Mouse (Mus musculus) midbrain, embryonic 16.5 days (tissue): ENCODE measurements around the gene Kcnip4. TPM values are rescaled to one million over a fixed set of nuclear protein-coding genes. Genes with fewer than 3 reads are reported as not detected.
A peak's percentile ranks its signal among the peaks of the same experiment; 100 is the strongest.

Source experiments
- ATAC-seq: fragments of 200-750 bp; cut with Nextera tagmentation; 2 replicates; pipeline ENCODE4 v1.8.0; 2017; ENCODE audit warnings: moderate TSS enrichment
- H3K27ac ChIP-seq: fragments of 300-500 bp; sonication (generic); 2 replicates; pipeline ENCODE4 v1.5.1; 2014; ENCODE audit warnings: mild to moderate bottlenecking, low read length, mixed read lengths
- H3K27me3 ChIP-seq: fragments of 300-500 bp; sonication (generic); 2 replicates; pipeline ENCODE4 v1.6.1; 2014; ENCODE audit warnings: low read depth, low read length, mixed read lengths; ENCODE audit not compliant: control insufficient read depth, insufficient read depth
- H3K36me3 ChIP-seq: fragments of 300-500 bp; sonication (generic); 2 replicates; pipeline ENCODE4 v1.6.1; 2014; ENCODE audit warnings: mild to moderate bottlenecking, low read length, moderate library complexity, mixed read lengths; ENCODE audit not compliant: control insufficient read depth, insufficient read depth
- H3K4me1 ChIP-seq: fragments of 300-500 bp; sonication (generic); 2 replicates; pipeline ENCODE4 v1.6.1; 2014; ENCODE audit warnings: mild to moderate bottlenecking, low read length, mixed read lengths; ENCODE audit not compliant: control insufficient read depth, insufficient read depth
- H3K4me2 ChIP-seq: fragments of 300-500 bp; sonication (generic); 2 replicates; pipeline ENCODE4 v1.6.1; 2014; ENCODE audit warnings: mild to moderate bottlenecking, low read length, mixed read lengths
- H3K4me3 ChIP-seq: fragments of 300-500 bp; sonication (generic); 2 replicates; pipeline ENCODE4 v1.5.1; 2014; ENCODE audit warnings: low read depth, mild to moderate bottlenecking, low read length, moderate library complexity, mixed read lengths
- H3K9ac ChIP-seq: fragments of 300-500 bp; sonication (generic); 2 replicates; pipeline ENCODE4 v1.6.1; 2014; ENCODE audit warnings: low read depth, low read length, mixed read lengths
- H3K9me3 ChIP-seq: fragments of 300-500 bp; sonication (generic); replicated peaks from 2 replicates; pipeline ENCODE4 v1.6.1; 2014; ENCODE audit warnings: mild to moderate bottlenecking, low read length, mixed read lengths; ENCODE audit not compliant: control insufficient read depth, poor library complexity, severe bottlenecking
- whole genome bisulfite sequencing: fragments of 180-500 bp; shearing (Covaris S2); extraction: QIAGEN DNeasy Blood & Tissue Kit; methylation state at CpG from one replicate; pipeline ENCODE4 v1.1.7; 2014; 5-methylcytosine and 5-hydroxymethylcytosine counted together
- polyA plus RNA-seq: library from polyadenylated mRNA; unstranded; fragments of >200 nt; fragmentation: Nextera tagmentation; extraction: Ambion mirVana; gene quantifications from 2 replicates; pipeline ENCODE4 v1.2.1, GENCODE M21; 2015

Gene Kcnip4
- polyA plus RNA-seq, 1 experiment from 2014 or later = 22.7 TPM

DNA sequence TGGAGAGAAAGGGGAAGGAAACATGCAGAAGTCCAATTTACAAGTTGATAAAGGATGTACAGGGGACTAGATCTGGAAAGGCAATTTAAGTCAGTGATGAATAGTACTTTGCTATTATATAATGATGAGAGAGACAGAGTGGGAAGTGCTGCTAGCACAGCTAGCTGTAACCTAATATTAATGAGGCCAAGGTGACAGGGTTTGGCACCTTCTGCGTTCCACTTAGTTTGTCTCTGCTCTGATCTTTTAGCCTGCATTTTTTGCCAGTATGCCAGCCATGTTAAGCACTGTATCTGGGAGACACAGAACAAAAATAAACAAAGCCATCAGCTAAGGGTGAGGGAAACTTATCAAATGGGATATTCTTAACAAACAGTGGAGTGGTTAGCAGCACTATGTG is 745.3 kb downstream of the Kcnip4 start:
- H3K27ac ChIP-seq = no peak overlapping the region
- no peaks in the 10 kb centered on the region for H3K4me1 ChIP-seq
- 0 out of 2 replicates have a peak, but pooled peaks have one; percentile 51 for ATAC-seq
- H3K4me3 ChIP-seq = no peak overlapping the region
- no peaks in the 10 kb centered on the region for H3K9me3 ChIP-seq
- H3K4me2 ChIP-seq = no peak overlapping the region
- no peak overlapping the region for H3K9ac ChIP-seq
- 64% methylated on average over 1 of the region's 1 CpGs for WGBS
- H3K27me3 ChIP-seq = no peaks in the 10 kb centered on the region
- H3K36me3 ChIP-seq = no peaks in the 10 kb centered on the region

DNA sequence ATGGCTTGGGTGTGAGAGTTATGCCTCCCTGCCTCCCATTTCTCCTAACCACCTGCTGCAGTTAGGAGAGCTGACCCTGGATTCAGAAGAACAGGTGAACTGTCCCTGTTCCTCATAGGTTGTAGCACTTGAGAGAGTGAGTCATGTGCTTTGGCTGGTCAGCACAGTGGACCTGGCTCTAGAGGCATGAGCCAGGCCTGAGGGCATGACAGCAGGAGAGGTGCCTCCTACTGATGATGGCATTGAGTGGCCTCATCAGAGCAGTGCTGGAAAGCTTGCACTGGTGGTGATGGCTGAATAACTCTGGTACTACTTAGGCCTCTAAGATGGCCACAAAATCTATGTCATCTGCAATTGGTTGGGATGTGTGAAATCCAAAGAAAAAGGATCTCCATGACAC is 776.1 kb downstream of the Kcnip4 start:
- Histone ChIP-seq H3K4me3 (no peak overlapping the region), H3K4me1 (no peaks in the 10 kb centered on the region), H3K27ac (no peak overlapping the region), H3K9ac (no peak overlapping the region), H3K9me3 (no peaks in the 10 kb centered on the region), H3K4me2 (no peak overlapping the region), H3K36me3 (no peaks in the 10 kb centered on the region), H3K27me3 (no peaks in the 10 kb centered on the region)
- no peak for ATAC-seq

GRCm38 (mm10) chr5:48737640-48738039 is 787.1 kb downstream of the Kcnip4 start:
- H3K4me3 ChIP-seq = no peak overlapping the region
- no peak overlapping the region for H3K4me2 ChIP-seq
- no peak overlapping the region for H3K9ac ChIP-seq
- no peaks in the 10 kb centered on the region for H3K36me3 ChIP-seq
- peak; percentile 45; the same call in 1 of the 2 replicates for ATAC-seq
- H3K27me3 ChIP-seq = no peaks in the 10 kb centered on the region
- H3K27ac ChIP-seq = no peak overlapping the region
- 48% methylated on average over 2 of the region's 2 CpGs for WGBS
- H3K4me1 ChIP-seq = no peaks in the 10 kb centered on the region
- no peaks in the 10 kb centered on the region for H3K9me3 ChIP-seq

GRCm38 (mm10) chr5:48718166-48718565 is 806.5 kb downstream of the Kcnip4 start:
- H3K4me3 ChIP-seq = no peak overlapping the region
- H3K36me3 ChIP-seq = no peaks in the 10 kb centered on the region
- H3K9me3 ChIP-seq = no peaks in the 10 kb centered on the region
- no peaks in the 10 kb centered on the region for H3K27me3 ChIP-seq
- H3K4me1 ChIP-seq = no peaks in the 10 kb centered on the region
- H3K4me2 ChIP-seq = no peak overlapping the region
- H3K27ac ChIP-seq = no peak overlapping the region
- H3K9ac ChIP-seq = no peak overlapping the region
- no peak for ATAC-seq

DNA sequence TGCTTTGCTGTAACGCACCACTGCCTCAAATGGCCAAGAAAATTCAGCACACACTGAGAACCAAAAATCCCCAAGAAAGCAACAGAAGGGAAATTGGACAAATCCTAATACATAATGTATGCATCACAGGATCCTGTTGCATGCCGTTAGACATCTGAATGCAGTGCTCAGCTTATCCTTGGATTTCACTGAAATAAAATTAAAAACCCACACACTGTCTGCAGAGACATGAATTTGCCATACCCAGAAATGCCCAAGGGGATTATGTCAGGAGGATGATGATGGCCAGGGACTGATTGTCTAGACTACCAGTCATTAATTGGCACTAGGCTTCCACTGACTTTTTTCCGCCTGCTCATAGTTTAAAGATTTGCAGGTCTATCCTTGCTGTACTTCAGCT is 818.7 kb downstream of the Kcnip4 start:
- H3K9ac ChIP-seq = no peak overlapping the region
- no peaks in the 10 kb centered on the region for H3K9me3 ChIP-seq
- 0 out of 2 replicates have a peak, but pooled peaks cover 2% of the 10 kb centered on the region for H3K4me1 ChIP-seq
- no peaks in the 10 kb centered on the region for H3K36me3 ChIP-seq
- 47% methylated on average over 3 of the region's 3 CpGs for WGBS
- H3K4me3 ChIP-seq = no peak overlapping the region
- H3K27ac ChIP-seq = no peak overlapping the region
- no peak overlapping the region for H3K4me2 ChIP-seq
- no peaks in the 10 kb centered on the region for H3K27me3 ChIP-seq
- peak; percentile 60; the same call in 1 of the 2 replicates for ATAC-seq

- Histone ChIP-seq H3K9ac (no peak overlapping the region), H3K27me3 (no peaks in the 10 kb centered on the region), H3K27ac (no peak overlapping the region), H3K4me2 (no peak overlapping the region), H3K4me3 (no peak overlapping the region), H3K36me3 (no peaks in the 10 kb centered on the region), H3K9me3 (no peaks in the 10 kb centered on the region), H3K4me1 (no peaks in the 10 kb centered on the region)
- no peak for ATAC-seq
- 77% methylated on average over 3 of the region's 3 CpGs for WGBS
Measured at GRCm38 (mm10) chr5:48687068-48687467, 837.6 kb downstream of the Kcnip4 start.

GRCm38 (mm10) chr5:48679733-48680595 is 844.7 kb downstream of the Kcnip4 start:
- WGBS = 89% methylated on average over 8 of the region's 8 CpGs
- H3K4me3 ChIP-seq = no peak overlapping the region
- H3K4me1 ChIP-seq = no peaks in the 10 kb centered on the region
- no peak overlapping the region for H3K9ac ChIP-seq
- H3K27me3 ChIP-seq = no peaks in the 10 kb centered on the region
- no peaks in the 10 kb centered on the region for H3K9me3 ChIP-seq
- H3K27ac ChIP-seq = no peak overlapping the region
- H3K4me2 ChIP-seq = no peak overlapping the region
- no peaks in the 10 kb centered on the region for H3K36me3 ChIP-seq
- ATAC-seq = no peak

- no peak overlapping the region for H3K27ac ChIP-seq
- H3K4me2 ChIP-seq = no peak overlapping the region
- no peaks in the 10 kb centered on the region for H3K36me3 ChIP-seq
- no peaks in the 10 kb centered on the region for H3K27me3 ChIP-seq
- WGBS = 45% methylated on average over 3 of the region's 3 CpGs
- H3K4me1 ChIP-seq = no peaks in the 10 kb centered on the region
- H3K9ac ChIP-seq = no peak overlapping the region
- H3K4me3 ChIP-seq = no peak overlapping the region
- H3K9me3 ChIP-seq = no peaks in the 10 kb centered on the region
- ATAC-seq = peak; percentile 77; the same call in 1 of the 2 replicates
Measured at GRCm38 (mm10) chr5:48662504-48662903, 862.2 kb downstream of the Kcnip4 start.

DNA sequence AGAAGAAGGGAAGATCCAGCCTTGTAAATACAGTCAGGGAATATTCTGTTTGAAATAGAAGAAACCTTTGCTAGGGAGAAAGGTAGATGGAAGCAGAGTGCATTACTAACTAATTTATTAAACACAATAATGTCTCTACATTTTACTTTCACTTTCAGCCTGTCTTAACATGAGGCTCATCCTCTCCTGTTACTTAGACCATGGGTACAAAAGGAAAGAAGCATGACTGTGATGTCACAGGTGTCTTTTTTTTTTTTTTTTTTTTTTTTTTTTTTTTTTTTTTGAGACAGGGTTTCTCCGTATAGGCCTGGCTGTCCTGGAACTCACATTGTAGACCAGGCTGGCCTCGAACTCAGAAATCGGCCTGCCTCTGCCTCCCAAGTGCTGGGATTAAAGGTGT is 864.7 kb downstream of the Kcnip4 start:
- Histone ChIP-seq H3K9ac (no peak overlapping the region), H3K27ac (no peak overlapping the region), H3K9me3 (no peaks in the 10 kb centered on the region), H3K4me1 (no peaks in the 10 kb centered on the region), H3K4me2 (no peak overlapping the region), H3K27me3 (no peaks in the 10 kb centered on the region), H3K36me3 (no peaks in the 10 kb centered on the region), H3K4me3 (no peak overlapping the region)
- WGBS = 93% methylated on average over 3 of the region's 3 CpGs
- ATAC-seq = no peak
